Mouse (Mus musculus): ENCODE results near the gene Aldh18a1.

Aldh18a1 gene

GRCm38 (mm10) chr19:40504336-40504735, 83.9 kb downstream of the Aldh18a1 start:
- Histone ChIP-seq H3K4me3 (replicated peaks; ENCODE audit: low read length) (no peak overlapping the region), H3K9me3 (ENCODE audit: low read length) (no peaks in the 10 kb centered on the region), H3K27me3 (ENCODE audit: insufficient read depth, low read length) (no peaks in the 10 kb centered on the region), H3K36me3 (ENCODE audit: insufficient read depth, low read length) (peaks cover 10% of the 10 kb centered on the region), H3K4me1 (replicated peaks; ENCODE audit: low read depth, low read length) (peaks cover 27% of the 10 kb centered on the region)
- TF ChIP-seq POU5F1 (IDR thresholded peaks at IDR 0.05; ENCODE audit: borderline replicate concordance, low read length) (no peak), NANOG (IDR thresholded peaks at IDR 0.05; ENCODE audit: borderline replicate concordance, low read length) (no peak), CTCF (conservative IDR thresholded peaks at IDR 0.05; ENCODE audit: low read length) (no peak)

Data from E14TG2a.4 (cell line).